Mouse (Mus musculus) bone marrow macrophage, adult 2 months (primary cell): ENCODE measurements at regions not wholly inside any gene's neighbourhood (a gene's known extent, or its start where the extent isn't known, plus 50 kb on each side); places are given as distances from the start of the nearest gene placed in this dataset.

Source experiments
- CTCF ChIP-seq: IDR thresholded peaks from 2 replicates; pipeline ENCODE4 v1.5.1; 2012; ENCODE audit warnings: low read depth, mild to moderate bottlenecking, low read length, moderate library complexity
- POLR2A ChIP-seq: IDR thresholded peaks from 2 replicates; pipeline ENCODE4 v1.6.1; 2012; ENCODE audit warnings: mild to moderate bottlenecking, low read depth, low read length, borderline replicate concordance

GRCm38 (mm10) chr5:64403077-64403981, 247.2 kb downstream of the Tbc1d1 start:
- no peak for TF ChIP-seq CTCF
- TF ChIP-seq POLR2A, result no peak
